Comparison of ENCODE assay signal across 28 mouse cellular contexts in the genomic region with DNA sequence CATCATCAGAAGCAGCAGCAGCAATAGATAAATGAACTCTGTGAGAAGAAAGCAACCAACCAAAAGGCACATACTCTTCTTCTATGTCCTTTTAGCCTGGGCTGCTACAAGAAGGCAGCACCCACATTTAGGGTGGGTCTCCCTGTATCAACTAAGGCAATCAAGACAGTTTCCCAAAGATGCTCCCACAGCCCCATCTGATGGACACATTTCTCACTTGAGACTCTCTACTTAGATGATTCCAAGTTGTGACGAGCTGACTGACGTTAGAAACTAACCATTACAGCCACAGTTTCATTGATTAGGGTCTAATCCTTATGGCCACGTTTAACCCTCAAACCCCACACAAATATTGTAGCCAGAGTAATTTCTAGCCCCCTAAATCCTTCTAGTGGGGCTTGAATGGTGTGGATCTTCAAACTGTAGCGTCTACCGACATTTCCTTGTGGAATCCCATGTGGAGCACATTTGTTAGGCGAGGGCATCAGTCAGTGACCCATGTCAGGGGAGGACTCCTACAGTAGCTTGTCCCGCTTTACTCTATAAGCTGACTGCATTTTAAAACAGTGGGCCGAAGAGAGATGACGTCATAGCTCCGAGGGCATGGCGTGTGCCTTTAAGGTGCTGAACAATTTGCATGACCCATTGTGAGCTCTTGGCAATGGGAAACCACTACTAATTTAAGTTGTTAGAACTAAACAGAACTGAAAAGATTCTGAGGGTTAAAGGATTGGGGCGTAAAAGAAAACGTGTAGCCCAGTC. TPM values are rescaled to one million over a fixed set of nuclear protein-coding genes. Genes with fewer than 3 reads are reported as not detected.
DNase-seq lines count a peak whose midpoint lies in the region; ATAC-seq and TF ChIP-seq lines count a peak whose summit lies in the region.
"Had no signal": no experiment of that assay in that cellular context is flagged by ENCODE, and none has a peak within 500 bp of the region (broad histone marks: within the 10 kb centered on the region; RNA-seq: fewer than 3 reads in every experiment).

No protein-coding gene starts in this region.

- TF ChIP-seq CTCF in kidney, postnatal 0 days (IDR thresholded peaks at IDR 0.05; ENCODE audit: low read depth), result peak; percentile 31; the same call in 1 of the 2 replicates
- TF ChIP-seq CTCF in brain, embryonic 14.5 days (IDR thresholded peaks at IDR 0.05; ENCODE audit: borderline replicate concordance, extremely low read depth, insufficient read depth, insufficient read length), result no peak

- no peak overlapping the region for H3K9ac ChIP-seq in kidney, postnatal 0 days (ENCODE audit: low read depth, low read length)
- H3K9ac ChIP-seq: embryonic facial prominence, embryonic 12.5 days; embryonic facial prominence, embryonic 15.5 days; forebrain, postnatal 0 days; heart, embryonic 13.5 days; hindbrain, embryonic 14.5 days had no signal

- ATAC-seq in kidney, postnatal 0 days (replicated peaks; ENCODE audit: low FRiP score, low read depth), result no peak
- ATAC-seq: activated CD4-positive, CD25-positive, alpha-beta regulatory T cell, adult 4 months; CD4-positive, CD25-positive, alpha-beta regulatory T cell, adult 4 months; forebrain, embryonic 14.5 days; forebrain, postnatal 0 days; hindbrain, postnatal 0 days; inflammation-experienced regulatory T-cells, adult 6 months had no signal

- H3K27ac ChIP-seq in heart, embryonic 10.5 days, result no peak overlapping the region
- no peak overlapping the region for H3K27ac ChIP-seq in kidney, postnatal 0 days
- H3K27ac ChIP-seq: embryonic facial prominence, embryonic 12.5 days; embryonic facial prominence, embryonic 15.5 days; gastrocnemius, adult 2 months; heart, embryonic 13.5 days; hindbrain, embryonic 14.5 days; hindbrain, postnatal 0 days had no signal

- no peaks in the 10 kb centered on the region for H3K9me3 ChIP-seq in heart, embryonic 10.5 days
- no peaks in the 10 kb centered on the region for H3K9me3 ChIP-seq in kidney, postnatal 0 days (replicated peaks; ENCODE audit: low read length)
- H3K9me3 ChIP-seq: embryonic facial prominence, embryonic 12.5 days; embryonic facial prominence, embryonic 15.5 days; heart, embryonic 13.5 days had no signal

- TF ChIP-seq POLR2A in brain, embryonic 14.5 days (IDR thresholded peaks at IDR 0.05; ENCODE audit: borderline replicate concordance, extremely low read depth, insufficient read depth, insufficient read length, poor library complexity, severe bottlenecking), result no peak

- H3K4me1 ChIP-seq in heart, embryonic 10.5 days, result peaks cover 9% of the 10 kb centered on the region; the same call in 1 of the 2 replicates
- H3K4me1 ChIP-seq in kidney, postnatal 0 days (replicated peaks; ENCODE audit: insufficient read depth, low read length), result 0 out of 2 replicates have a peak, but pooled peaks cover 2% of the 10 kb centered on the region
- H3K4me1 ChIP-seq: embryonic facial prominence, embryonic 12.5 days; embryonic facial prominence, embryonic 15.5 days had no signal

- H3K36me3 ChIP-seq in heart, embryonic 10.5 days, result no peaks in the 10 kb centered on the region
- H3K36me3 ChIP-seq in kidney, postnatal 0 days (ENCODE audit: insufficient read depth, low read length), result no peaks in the 10 kb centered on the region
- H3K36me3 ChIP-seq: embryonic facial prominence, embryonic 12.5 days; embryonic facial prominence, embryonic 15.5 days; heart, embryonic 13.5 days had no signal

- peak; percentile 63 for DNase-seq in heart, embryonic 10.5 days (ENCODE audit: low spot score)
- no peak for DNase-seq in heart, postnatal 4 days
- DNase-seq in kidney, postnatal 0 days (ENCODE audit: low spot score), result no peak
- no peak for DNase-seq in kidney, adult 8-10 months
- peak; percentile 1 for DNase-seq in brain, embryonic 14.5 days (ENCODE audit: low read depth)
- no peak for DNase-seq in thymus, postnatal 4 days
- DNase-seq: adrenal gland, adult 8-10 months; adrenal gland, postnatal 25 days; cerebellum, adult 18-20 months; cerebellum, adult 9-10 months; cerebellum, postnatal 14 days; forebrain, postnatal 0 days; gastrocnemius, adult 2 months; gastrocnemius, postnatal 14 days; heart, postnatal 36 days; kidney, adult 11 months had no signal

- H3K27me3 ChIP-seq in heart, embryonic 10.5 days (ENCODE audit: insufficient read depth, poor library complexity, severe bottlenecking), result peaks cover 6% of the 10 kb centered on the region; the same call in 1 of the 2 replicates
- no peaks in the 10 kb centered on the region for H3K27me3 ChIP-seq in kidney, postnatal 0 days (ENCODE audit: insufficient read depth, low read length)
- H3K27me3 ChIP-seq: embryonic facial prominence, embryonic 12.5 days had no signal

- no peak overlapping the region for H3K4me3 ChIP-seq in heart, embryonic 10.5 days
- H3K4me3 ChIP-seq in kidney, postnatal 0 days (replicated peaks; ENCODE audit: low read depth, low read length), result no peak overlapping the region
- H3K4me3 ChIP-seq: embryonic facial prominence, embryonic 12.5 days; embryonic facial prominence, embryonic 15.5 days; gastrocnemius, adult 2 months; heart, embryonic 13.5 days had no signal

- no peak overlapping the region for H3K4me2 ChIP-seq in kidney, postnatal 0 days (ENCODE audit: low read length)
- H3K4me2 ChIP-seq: embryonic facial prominence, embryonic 12.5 days; embryonic facial prominence, embryonic 15.5 days; heart, embryonic 13.5 days; hindbrain, embryonic 14.5 days had no signal

- WGBS in heart, embryonic 10.5 days, result 78% methylated on average over 13 of the region's 13 CpGs
- WGBS in kidney, postnatal 0 days, result 70% methylated on average over 13 of the region's 13 CpGs

RNA-seq across cellular contexts. Expression of a gene that starts 38.2 kb away (rescaled TPM):
- 1.0 and 2.7 TPM in 2 replicates for polyA plus RNA-seq in heart, embryonic 10.5 days (2016; fragmentation: Nextera tagmentation; extraction: Ambion mirVana)
- total RNA-seq in heart, postnatal 4 days (2021), result 1 to 10 TPM in 1 of 2 experiments, under 1 TPM in 1; 0.61 to 1.6 TPM
- 21.3 and 23.2 TPM in 2 replicates for polyA plus RNA-seq in kidney, postnatal 0 days (2015; fragmentation: Nextera tagmentation; extraction: Ambion mirVana)
- 0.04 TPM in 1 of 2 replicates, not detected in the other for polyA plus RNA-seq in brain, embryonic 14.5 days (2012; rRNA removed)
- total RNA-seq: ES-E14; forebrain, postnatal 0 days; gastrocnemius, postnatal 14 days; hindbrain, postnatal 0 days had no signal
- polyA plus RNA-seq: activated CD4-positive, CD25-positive, alpha-beta regulatory T cell, adult 4 months; C2C12; CD4-positive, CD25-positive, alpha-beta regulatory T cell, adult 4 months; forebrain, embryonic 14.5 days; forebrain, postnatal 0 days; frontal cortex, adult 2 months; hindbrain, embryonic 14.5 days; inflammation-experienced regulatory T-cells, adult 6 months had no signal

RNA-seq across cellular contexts. Expression of a gene that starts 59.6 kb away (rescaled TPM):
- 36.5 and 41.9 TPM in 2 replicates for polyA plus RNA-seq in heart, embryonic 10.5 days (2016; fragmentation: Nextera tagmentation; extraction: Ambion mirVana)
- total RNA-seq in heart, postnatal 4 days (2021), result 10 to 100 TPM; 19.7 to 21.5 TPM
- polyA plus RNA-seq in kidney, postnatal 0 days (2015; fragmentation: Nextera tagmentation; extraction: Ambion mirVana), result 93.6 and 95.7 TPM in 2 replicates
- polyA plus RNA-seq in brain, embryonic 14.5 days (2012; rRNA removed), result 0.03 and 0.68 TPM in 2 replicates
- total RNA-seq: gastrocnemius, adult 2 months; gastrocnemius, postnatal 14 days had no signal
- polyA plus RNA-seq: activated CD4-positive, CD25-positive, alpha-beta regulatory T cell, adult 4 months; C2C12; CD4-positive, CD25-positive, alpha-beta regulatory T cell, adult 4 months; forebrain, embryonic 14.5 days; inflammation-experienced regulatory T-cells, adult 6 months had no signal

Comparison
In these comparisons a context has a peak if more than half of its experiments do, and no peak if none do; other contexts are left out.
1. DNase-seq: peak in heart, embryonic 10.5 days (single experiment) and brain, embryonic 14.5 days (single experiment); none in heart, postnatal 4 days (single experiment), kidney, postnatal 0 days (single experiment), kidney, adult 8-10 months (0 of 2) and thymus, postnatal 4 days (single experiment).
2. RNA of a gene that starts 59.6 kb away (polyA plus RNA-seq): 93.6 to 95.7 TPM in kidney, postnatal 0 days and 36.5 to 41.9 TPM in heart, embryonic 10.5 days; 0.03 to 0.68 TPM in brain, embryonic 14.5 days; every median in the first group is over 10 times any median in the second.